Mouse (Mus musculus) brain, adult 2 months (tissue): ENCODE measurements around the gene Olfr734.

Source experiments
- DNase-seq: peaks from one replicate; pipeline ENCODE4 v3.0.0; 2011; ENCODE audit warnings: low read depth, low spot score

The Olfr734 gene

DNA sequence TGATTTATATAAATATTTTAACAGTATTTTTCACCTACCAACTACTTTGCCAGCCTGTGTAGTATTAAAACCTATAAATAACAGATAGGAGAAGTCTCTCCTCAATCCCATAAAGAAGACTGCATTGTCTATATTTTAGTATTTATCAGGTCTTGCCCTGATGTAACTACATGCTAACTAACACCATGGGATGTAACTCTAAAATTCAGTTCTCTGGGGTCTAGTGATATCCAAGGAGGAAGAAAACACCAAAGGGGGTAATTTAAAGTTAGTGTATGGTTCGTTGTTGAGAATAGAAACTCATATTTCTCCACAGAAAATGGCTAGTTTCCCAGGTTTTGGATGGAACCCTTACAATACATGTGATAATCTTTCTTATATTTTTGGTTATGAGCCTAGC, at the start of gene Olfr734:
Gene Olfr734 (minus strand): TSS at position 101 of the 400 bp plus-strand sequence.
- no peak for DNase-seq

- DNase-seq: no peak
Observed at GRCm38 (mm10) chr14:50363561-50363960, 37.0 kb upstream of the Olfr734 start.

DNA sequence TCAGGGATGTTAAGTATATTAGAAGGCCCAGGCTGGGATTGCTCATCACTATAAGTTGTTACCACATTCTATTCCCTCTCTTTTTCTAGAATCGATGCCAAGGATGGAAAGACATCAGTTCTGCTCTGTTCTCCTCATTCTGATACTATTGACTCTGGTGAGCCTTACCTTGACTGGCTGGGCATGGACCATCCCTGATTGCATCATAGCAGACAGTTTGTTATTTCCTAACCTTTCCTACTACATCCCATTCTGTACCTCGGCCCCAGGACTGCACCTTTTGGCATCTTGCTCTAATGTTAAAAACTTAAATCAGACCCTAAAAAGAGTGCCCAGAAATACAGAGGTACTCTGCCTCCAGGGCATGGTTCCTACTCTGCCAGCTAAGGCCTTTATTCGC, 33.9 kb upstream of the Olfr734 start:
- no peak for DNase-seq

- DNase-seq: peak; percentile 1
Observed at GRCm38 (mm10) chr14:50357593-50357992, 31.0 kb upstream of the Olfr734 start, which contains the start of gene Tlr11. TSS of gene Tlr11 (plus strand) at chr14:50357914.

- DNase-seq: no peak
Observed at GRCm38 (mm10) chr14:50356725-50357124, 30.2 kb upstream of the Olfr734 start.

GRCm38 (mm10) chr14:50352438-50352837, 25.9 kb upstream of the Olfr734 start:
- no peak for DNase-seq

GRCm38 (mm10) chr14:50348796-50349195, 22.2 kb upstream of the Olfr734 start, which contains the start of gene Olfr735:
TSS of gene Olfr735 (minus strand) at chr14:50348872.
- no peak for DNase-seq

GRCm38 (mm10) chr14:50301422-50301821, 25.1 kb downstream of the Olfr734 start, which contains the start of gene Olfr733:
TSS of gene Olfr733 (minus strand) at chr14:50301522.
- no peak for DNase-seq

DNA sequence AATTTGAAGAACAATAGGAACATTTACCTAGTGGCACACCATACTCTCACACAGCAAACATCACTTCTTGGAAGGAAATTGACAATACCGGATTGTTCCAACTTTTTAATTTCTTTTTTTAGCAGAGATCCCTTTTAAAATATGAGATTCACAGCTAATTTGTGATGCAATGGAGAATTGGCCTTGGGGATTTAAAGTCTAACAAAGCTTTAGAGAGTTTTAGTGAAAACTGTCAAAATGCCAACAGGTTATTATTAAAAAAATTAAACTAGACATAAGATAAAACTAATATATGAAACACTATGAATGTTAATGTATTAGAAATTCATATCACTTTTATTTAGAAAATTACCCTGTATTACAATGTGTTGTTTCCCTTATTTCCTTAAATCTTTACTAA, 42.5 kb downstream of the Olfr734 start, which contains the start of gene Olfr732:
Gene Olfr732 (minus strand): TSS at position 101 of the 400 bp plus-strand sequence.
- DNase-seq: no peak
